Mouse (Mus musculus) embryonic fibroblast, embryonic 13.5 days (primary cell): Measurements from ENCODE around the gene Klhl24. TPM values are rescaled to one million over a fixed set of nuclear protein-coding genes. Genes with fewer than 3 reads are reported as not detected.
"Not testable (repeated sequence)": the region's sequence is repeated elsewhere in the genome, so short reads cannot be mapped to it uniquely, and the experiment has no call there.

Source experiments
- H3K27ac ChIP-seq: 2 replicates; pipeline ENCODE4 v1.5.1; 2012; ENCODE audit warnings: low read length, control low read depth, inconsistent platforms; ENCODE audit not compliant: insufficient read depth
- H3K4me1 ChIP-seq: 2 replicates; pipeline ENCODE4 v1.6.1; 2011; ENCODE audit warnings: low read length; ENCODE audit not compliant: control insufficient read depth, insufficient read depth
- H3K4me3 ChIP-seq: 2 replicates; pipeline ENCODE4 v1.5.1; 2011; ENCODE audit warnings: mild to moderate bottlenecking, control low read depth, low read length; ENCODE audit not compliant: insufficient read depth
- CTCF ChIP-seq: IDR thresholded peaks from 2 replicates; pipeline ENCODE4 v1.5.1; 2011; ENCODE audit warnings: mild to moderate bottlenecking, control low read depth, low read length, moderate library complexity, borderline replicate concordance; ENCODE audit not compliant: insufficient read depth
- POLR2A ChIP-seq: IDR thresholded peaks from 2 replicates; pipeline ENCODE4 v1.6.1; 2011; ENCODE audit warnings: low read depth, mild to moderate bottlenecking, control low read depth, low read length, moderate library complexity
- polyA plus RNA-seq: library from polyadenylated mRNA; stranded (reverse); fragments of >200 nt; gene quantifications from 2 replicates; pipeline ENCODE4 v1.2.4, GENCODE M21; 2011; ENCODE audit warnings: low read depth; ENCODE audit not compliant: missing spikeins, insufficient read length

The Klhl24 gene
- polyA plus RNA-seq, 1 experiment = 31.1 TPM

- no peaks in the 10 kb centered on the region for H3K4me1 ChIP-seq
- TF ChIP-seq CTCF = no peak
- TF ChIP-seq POLR2A = no peak
- H3K4me3 ChIP-seq = no peak overlapping the region
- H3K27ac ChIP-seq = no peak overlapping the region
These were observed 1.4 kb upstream of the Klhl24 start for GRCm38 (mm10) chr16:20095966-20096365.

- TF ChIP-seq POLR2A = no peak
- no peak for TF ChIP-seq CTCF
- H3K4me1 ChIP-seq = no peaks in the 10 kb centered on the region
- H3K4me3 ChIP-seq = peak overlapping the region; percentile 85
- H3K27ac ChIP-seq = peak overlapping the region; percentile 44
These were observed 501 bp downstream of the Klhl24 start for GRCm38 (mm10) chr16:20097711-20098374.

- Histone ChIP-seq H3K4me3 (peak overlapping the region; percentile 85), H3K4me1 (no peaks in the 10 kb centered on the region), H3K27ac (no peak overlapping the region)
- TF ChIP-seq CTCF (no peak), POLR2A (peak; percentile 30; the same call in 1 of the 2 replicates)
These were observed 1.0 kb downstream of the Klhl24 start for GRCm38 (mm10) chr16:20098375-20098727.

GRCm38 (mm10) chr16:20098866-20099629, 1.7 kb downstream of the Klhl24 start:
- TF ChIP-seq POLR2A = no peak
- no peak for TF ChIP-seq CTCF
- H3K4me1 ChIP-seq = no peaks in the 10 kb centered on the region
- no peak overlapping the region for H3K4me3 ChIP-seq
- H3K27ac ChIP-seq = no peak overlapping the region

- no peak overlapping the region for H3K4me3 ChIP-seq
- no peak overlapping the region for H3K27ac ChIP-seq
- no peak for TF ChIP-seq CTCF
- TF ChIP-seq POLR2A = no peak
- H3K4me1 ChIP-seq = no peaks in the 10 kb centered on the region
These were observed 9.7 kb downstream of the Klhl24 start for GRCm38 (mm10) chr16:20106996-20107395.

- H3K4me1 ChIP-seq = no peaks in the 10 kb centered on the region
- H3K27ac ChIP-seq = no peak overlapping the region
- TF ChIP-seq CTCF (no peak), POLR2A (no peak)
- no peak overlapping the region for H3K4me3 ChIP-seq
These were observed 11.6 kb downstream of the Klhl24 start for GRCm38 (mm10) chr16:20108961-20109360.

- Histone ChIP-seq H3K4me1 (no peaks in the 10 kb centered on the region), H3K4me3 (no peak overlapping the region), H3K27ac (no peak overlapping the region)
- TF ChIP-seq CTCF (no peak), POLR2A (no peak)
These were observed 15.3 kb downstream of the Klhl24 start for GRCm38 (mm10) chr16:20112649-20113048.

GRCm38 (mm10) chr16:20116069-20116468, 18.7 kb downstream of the Klhl24 start:
- Histone ChIP-seq H3K4me3 (no peak overlapping the region), H3K4me1 (no peaks in the 10 kb centered on the region), H3K27ac (no peak overlapping the region)
- TF ChIP-seq POLR2A (no peak), CTCF (no peak)

GRCm38 (mm10) chr16:20126319-20126883, 29.1 kb downstream of the Klhl24 start:
- H3K27ac ChIP-seq, H3K4me3 ChIP-seq, H3K4me1 ChIP-seq: not testable (repeated sequence)

GRCm38 (mm10) chr16:20130397-20130796, 33.1 kb downstream of the Klhl24 start:
- no peak overlapping the region for H3K4me3 ChIP-seq
- H3K27ac ChIP-seq = no peak overlapping the region
- TF ChIP-seq POLR2A (no peak), CTCF (no peak)
- no peaks in the 10 kb centered on the region for H3K4me1 ChIP-seq
